Mouse (Mus musculus): Measurements from ENCODE around the gene Atxn7l1. TPM values are rescaled to one million over a fixed set of nuclear protein-coding genes. Genes with fewer than 3 reads are reported as not detected.

Atxn7l1 gene
- polyA plus RNA-seq, 1 experiment: 3.9 TPM

GRCm38 (mm10) chr12:33305106-33305505 lies 157.6 kb downstream of the Atxn7l1 start:
- TF ChIP-seq TAL1 (IDR thresholded peaks at IDR 0.05; ENCODE audit: low read length): no peak
- TF ChIP-seq GATA1 (IDR thresholded peaks at IDR 0.05; ENCODE audit: low read length): no peak
- H3K4me1 ChIP-seq (ENCODE audit: control insufficient read depth): peaks cover 70% of the 10 kb centered on the region

GRCm38 (mm10) chr12:33306476-33306875 lies 159.0 kb downstream of the Atxn7l1 start:
- H3K27me3 ChIP-seq (ENCODE audit: control insufficient read depth): no peaks in the 10 kb centered on the region
- H3K4me1 ChIP-seq (ENCODE audit: control insufficient read depth): peaks cover 74% of the 10 kb centered on the region
- H3K9me3 ChIP-seq (ENCODE audit: control insufficient read depth, low read length): peaks cover 4% of the 10 kb centered on the region; the same call in 1 of the 2 replicates
- H3K4me3 ChIP-seq (replicated peaks): no peak overlapping the region
- TF ChIP-seq TAL1 (IDR thresholded peaks at IDR 0.05; ENCODE audit: low read length) (no peak), GATA1 (IDR thresholded peaks at IDR 0.05; ENCODE audit: low read length) (no peak)
- H3K36me3 ChIP-seq (ENCODE audit: control insufficient read depth): peaks cover 25% of the 10 kb centered on the region

More at GRCm38 (mm10) chr12:33305106-33305505, 157.6 kb downstream of the Atxn7l1 start:
- peaks cover 22% of the 10 kb centered on the region for H3K36me3 ChIP-seq (ENCODE audit: control insufficient read depth)
- H3K9me3 ChIP-seq (ENCODE audit: control insufficient read depth, low read length): peaks cover 4% of the 10 kb centered on the region; the same call in 1 of the 2 replicates
- no peaks in the 10 kb centered on the region for H3K27me3 ChIP-seq (ENCODE audit: control insufficient read depth)
- H3K4me3 ChIP-seq (replicated peaks): no peak overlapping the region

GRCm38 (mm10) chr12:33308668-33309067 lies 161.2 kb downstream of the Atxn7l1 start:
- Histone ChIP-seq H3K36me3 (ENCODE audit: control insufficient read depth) (peaks cover 25% of the 10 kb centered on the region), H3K4me3 (replicated peaks) (no peak overlapping the region), H3K27me3 (ENCODE audit: control insufficient read depth) (no peaks in the 10 kb centered on the region), H3K4me1 (ENCODE audit: control insufficient read depth) (peaks cover 66% of the 10 kb centered on the region), H3K9me3 (ENCODE audit: control insufficient read depth, low read length) (peaks cover 4% of the 10 kb centered on the region; the same call in 1 of the 2 replicates)
- no peak for TF ChIP-seq TAL1 (IDR thresholded peaks at IDR 0.05; ENCODE audit: low read length)
- no peak; the same call in 1 of the 2 replicates for TF ChIP-seq GATA1 (IDR thresholded peaks at IDR 0.05; ENCODE audit: low read length)

- Histone ChIP-seq H3K36me3 (ENCODE audit: control insufficient read depth) (peaks cover 25% of the 10 kb centered on the region), H3K27me3 (ENCODE audit: control insufficient read depth) (no peaks in the 10 kb centered on the region), H3K9me3 (ENCODE audit: control insufficient read depth, low read length) (peaks cover 3% of the 10 kb centered on the region; the same call in 1 of the 2 replicates), H3K4me3 (replicated peaks) (peak overlapping the region; percentile 69), H3K4me1 (ENCODE audit: control insufficient read depth) (peaks cover 71% of the 10 kb centered on the region)
- TF ChIP-seq GATA1 (IDR thresholded peaks at IDR 0.05; ENCODE audit: low read length): no peak
- no peak for TF ChIP-seq TAL1 (IDR thresholded peaks at IDR 0.05; ENCODE audit: low read length)
Observed at GRCm38 (mm10) chr12:33313828-33314671, 166.6 kb downstream of the Atxn7l1 start.

GRCm38 (mm10) chr12:33314924-33315643 lies 167.6 kb downstream of the Atxn7l1 start:
- Histone ChIP-seq H3K9me3 (ENCODE audit: control insufficient read depth, low read length) (no peaks in the 10 kb centered on the region; the same call in 1 of the 2 replicates), H3K36me3 (ENCODE audit: control insufficient read depth) (peaks cover 32% of the 10 kb centered on the region), H3K4me3 (replicated peaks) (peak overlapping the region; percentile 69), H3K27me3 (ENCODE audit: control insufficient read depth) (no peaks in the 10 kb centered on the region), H3K4me1 (ENCODE audit: control insufficient read depth) (peaks cover 78% of the 10 kb centered on the region)
- TF ChIP-seq TAL1 (IDR thresholded peaks at IDR 0.05; ENCODE audit: low read length): no peak
- no peak for TF ChIP-seq GATA1 (IDR thresholded peaks at IDR 0.05; ENCODE audit: low read length)

GRCm38 (mm10) chr12:33315804-33316203 lies 168.3 kb downstream of the Atxn7l1 start:
- H3K27me3 ChIP-seq (ENCODE audit: control insufficient read depth): no peaks in the 10 kb centered on the region
- H3K4me1 ChIP-seq (ENCODE audit: control insufficient read depth): peaks cover 76% of the 10 kb centered on the region
- peak overlapping the region; percentile 69 for H3K4me3 ChIP-seq (replicated peaks)
- TF ChIP-seq GATA1 (IDR thresholded peaks at IDR 0.05; ENCODE audit: low read length): no peak
- TF ChIP-seq TAL1 (IDR thresholded peaks at IDR 0.05; ENCODE audit: low read length): no peak
- H3K9me3 ChIP-seq (ENCODE audit: control insufficient read depth, low read length): no peaks in the 10 kb centered on the region
- peaks cover 37% of the 10 kb centered on the region for H3K36me3 ChIP-seq (ENCODE audit: control insufficient read depth)

GRCm38 (mm10) chr12:33317792-33318530 lies 170.5 kb downstream of the Atxn7l1 start:
- H3K27me3 ChIP-seq (ENCODE audit: control insufficient read depth): no peaks in the 10 kb centered on the region
- H3K4me1 ChIP-seq (ENCODE audit: control insufficient read depth): peaks cover 69% of the 10 kb centered on the region
- peak overlapping the region; percentile 69 for H3K4me3 ChIP-seq (replicated peaks)
- no peaks in the 10 kb centered on the region for H3K9me3 ChIP-seq (ENCODE audit: control insufficient read depth, low read length)
- H3K36me3 ChIP-seq (ENCODE audit: control insufficient read depth): peaks cover 44% of the 10 kb centered on the region
- TF ChIP-seq GATA1 (IDR thresholded peaks at IDR 0.05; ENCODE audit: low read length) (peak; percentile 91), TAL1 (IDR thresholded peaks at IDR 0.05; ENCODE audit: low read length) (peak; percentile 75)

- peaks cover 68% of the 10 kb centered on the region for H3K36me3 ChIP-seq (ENCODE audit: control insufficient read depth)
- H3K27me3 ChIP-seq (ENCODE audit: control insufficient read depth): no peaks in the 10 kb centered on the region
- TF ChIP-seq GATA1 (IDR thresholded peaks at IDR 0.05; ENCODE audit: low read length): no peak
- no peak for TF ChIP-seq TAL1 (IDR thresholded peaks at IDR 0.05; ENCODE audit: low read length)
- no peak overlapping the region for H3K4me3 ChIP-seq (replicated peaks)
- peaks cover 24% of the 10 kb centered on the region for H3K4me1 ChIP-seq (ENCODE audit: control insufficient read depth)
- H3K9me3 ChIP-seq (ENCODE audit: control insufficient read depth, low read length): no peaks in the 10 kb centered on the region
Observed at GRCm38 (mm10) chr12:33322547-33322946, 175.1 kb downstream of the Atxn7l1 start.

All from erythroblast, embryonic 14.5 days (primary cell).